Mouse (Mus musculus) neural tube, embryonic 14.5 days (tissue): Measurements from ENCODE around the gene Qsox1. TPM values are rescaled to one million over a fixed set of nuclear protein-coding genes. Genes with fewer than 3 reads are reported as not detected.

ENCODE experiments used
- polyA plus RNA-seq: library from polyadenylated mRNA; unstranded; fragments of >200 nt; fragmentation: Nextera tagmentation; extraction: Ambion mirVana; gene quantifications from 2 replicates; pipeline ENCODE4 v1.2.1, GENCODE M21; 2014

The Qsox1 gene
- polyA plus RNA-seq, 1 experiment from 2014 or later = 10.4 TPM

Other genes with a start within 250 kb of the Qsox1 start
- 4.7 and 5.8 TPM in 2 replicates for gene Lhx4, start 61.2 kb downstream of the Qsox1 start, polyA plus RNA-seq
- gene Cep350, start 160.4 kb upstream of the Qsox1 start, polyA plus RNA-seq = 12.3 and 19.1 TPM in 2 replicates
- gene Tor1aip2, start 222.5 kb upstream of the Qsox1 start, polyA plus RNA-seq = 61.0 and 71.5 TPM in 2 replicates
- gene Tor1aip1, start 223.6 kb upstream of the Qsox1 start, polyA plus RNA-seq = 19.1 and 21.5 TPM in 2 replicates